Mouse (Mus musculus) lung, adult 2 months (tissue): ENCODE measurements at regions not wholly inside any gene's neighbourhood (a gene's known extent, or its start where the extent isn't known, plus 50 kb on each side); places are given as distances from the start of the nearest gene placed in this dataset.

Experiments used
- DNase-seq: peaks from one replicate; pipeline ENCODE4 v3.0.0; 2022
- H3K4me1 ChIP-seq: fragments of 200-500 bp; 2 replicates; pipeline ENCODE4 v1.6.1; 2011; ENCODE audit warnings: low read length; ENCODE audit not compliant: control insufficient read depth, insufficient read depth
- H3K4me3 ChIP-seq: fragments of 200-500 bp; replicated peaks from 2 replicates; pipeline ENCODE3; 2011; ENCODE audit warnings: low read depth, mild to moderate bottlenecking, control low read depth, low read length; ENCODE audit errors: extremely low read depth
- CTCF ChIP-seq: fragments of 200-500 bp; IDR thresholded peaks from 2 replicates; pipeline ENCODE4 v1.5.1; 2011; ENCODE audit warnings: mild to moderate bottlenecking, low read length, control low read depth; ENCODE audit not compliant: insufficient read depth
- POLR2A ChIP-seq: fragments of 200-500 bp; IDR thresholded peaks from 2 replicates; pipeline ENCODE4 v1.6.1; 2011; ENCODE audit warnings: low read depth, mild to moderate bottlenecking, control low read depth, low read length, borderline replicate concordance; ENCODE audit errors: extremely low read depth
- WGBS: fragments of 180-500 bp; shearing (Covaris S2); methylation state at CpG from one replicate; pipeline ENCODE4 v1.1.7; 2018; 5-methylcytosine and 5-hydroxymethylcytosine counted together

DNA sequence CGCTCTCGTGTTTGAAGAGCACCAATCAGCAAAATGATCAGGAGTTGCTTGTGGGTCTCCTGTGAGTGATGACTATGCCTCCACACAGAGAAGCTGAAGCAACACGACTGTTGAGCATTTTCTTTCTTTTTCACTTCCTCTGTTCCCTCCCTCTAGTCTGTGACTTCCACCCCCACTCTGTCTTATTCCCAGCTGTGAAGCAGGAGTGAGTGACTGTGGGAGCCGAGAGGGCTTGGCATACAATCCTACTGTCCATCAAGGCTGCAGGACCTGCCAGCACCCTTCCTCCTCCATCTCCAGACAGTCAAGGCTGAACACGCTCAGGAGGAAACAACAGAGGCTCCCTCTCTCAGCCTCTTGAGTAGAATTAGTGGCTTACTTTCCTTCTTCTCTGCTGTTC is 401.3 kb downstream of the Plcl1 start:
- TF ChIP-seq POLR2A = no peak
- no peak for TF ChIP-seq CTCF
- DNase-seq = no peak
- 39% methylated on average over 5 of the region's 5 CpGs for WGBS
- Histone ChIP-seq H3K4me1 (peaks cover 20% of the 10 kb centered on the region), H3K4me3 (no peak overlapping the region)

DNA sequence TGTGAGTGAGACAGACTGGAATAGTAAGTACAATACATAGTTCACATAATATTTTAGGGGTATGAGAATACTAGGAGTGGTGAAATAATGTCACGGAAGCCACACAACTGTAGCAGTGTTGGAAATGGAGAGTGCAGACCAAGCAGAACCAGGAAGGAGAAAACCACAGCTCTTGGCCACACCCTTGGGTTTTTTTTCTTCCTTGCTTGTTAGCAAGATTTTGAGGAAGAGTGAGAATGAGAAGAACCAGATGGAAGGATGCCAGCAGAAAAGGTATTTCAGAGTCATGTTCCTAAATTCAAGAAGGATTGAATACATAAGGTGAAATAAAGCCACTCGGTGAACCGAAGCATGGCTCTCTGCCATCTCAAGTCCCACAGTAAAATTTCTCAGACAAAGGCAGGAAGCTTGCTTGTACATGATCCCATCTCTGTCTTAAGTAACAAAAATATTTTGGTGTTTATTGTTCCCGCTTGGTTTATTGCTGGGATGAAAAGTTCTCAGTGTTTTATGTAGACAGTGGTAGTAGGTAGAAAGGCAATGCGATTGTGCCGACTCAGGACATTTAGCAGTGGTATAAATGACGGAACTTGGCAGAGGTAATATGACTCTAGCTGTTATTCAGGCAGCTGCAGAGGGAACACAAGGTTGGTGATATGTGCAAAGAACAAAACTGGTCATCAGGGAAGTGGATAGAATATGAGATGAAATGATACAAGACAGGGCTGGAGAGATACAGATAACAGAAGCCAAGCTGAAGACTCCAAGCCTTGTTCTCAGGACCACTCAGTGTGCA is 403.2 kb downstream of the Plcl1 start:
- H3K4me3 ChIP-seq = no peak overlapping the region
- WGBS = 43% methylated on average over 7 of the region's 7 CpGs
- TF ChIP-seq POLR2A = no peak
- no peak for TF ChIP-seq CTCF
- no peak for DNase-seq
- H3K4me1 ChIP-seq = peaks cover 20% of the 10 kb centered on the region

DNA sequence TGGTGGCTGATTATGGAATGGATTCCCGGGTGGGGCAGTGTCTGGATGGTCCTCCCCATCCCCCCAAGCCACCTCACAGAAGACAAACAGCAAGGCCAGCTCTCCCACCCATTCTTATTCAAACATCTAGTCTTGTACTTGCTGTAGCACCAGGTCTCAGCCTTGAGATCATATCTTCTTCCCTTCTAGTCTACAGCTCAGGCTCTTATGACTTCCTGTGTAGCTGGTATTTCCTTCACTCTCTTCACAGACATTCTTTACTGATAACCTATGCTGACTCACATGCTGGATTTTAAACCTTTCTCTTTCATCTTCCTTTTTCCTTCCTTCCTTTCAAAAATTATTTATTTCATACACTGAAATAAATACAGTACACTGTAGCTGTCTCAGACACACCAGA is 406.8 kb downstream of the Plcl1 start:
- no peak for DNase-seq
- 42% methylated on average over 1 of the region's 1 CpGs for WGBS
- H3K4me3 ChIP-seq = no peak overlapping the region
- peaks cover 17% of the 10 kb centered on the region for H3K4me1 ChIP-seq
- TF ChIP-seq CTCF (no peak), POLR2A (no peak)

DNA sequence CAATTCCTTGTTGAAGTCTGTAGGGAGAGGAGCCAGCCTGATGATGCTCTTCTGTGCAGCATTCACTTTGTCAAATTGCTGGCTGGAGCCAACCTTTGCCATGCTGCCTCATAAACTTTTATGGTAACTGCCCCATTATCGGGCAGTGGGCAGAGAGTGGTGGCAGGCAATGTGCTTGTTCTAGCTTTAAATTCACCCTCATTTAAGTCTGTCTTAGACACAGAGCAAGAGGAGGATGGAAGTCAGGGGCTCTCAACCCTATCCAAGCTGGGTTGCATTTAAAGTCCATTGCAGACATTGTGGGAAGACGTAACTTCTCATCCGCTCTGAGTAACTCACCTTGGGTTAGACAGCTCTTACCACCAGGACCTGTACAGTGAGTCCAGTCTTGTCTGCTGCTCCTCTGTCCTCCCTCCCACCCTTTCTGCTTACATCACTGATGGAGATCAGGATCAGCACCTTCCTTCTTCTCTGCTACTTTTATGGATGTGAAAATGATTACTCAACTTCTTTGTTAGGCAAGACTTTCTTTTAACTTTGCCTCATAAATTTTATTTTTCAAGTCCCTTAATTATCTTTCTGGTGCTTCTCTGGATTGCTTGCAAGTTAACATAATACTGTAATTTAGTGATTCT is 415.3 kb downstream of the Plcl1 start:
- WGBS = 90% methylated on average over 3 of the region's 3 CpGs
- DNase-seq = no peak
- no peak overlapping the region for H3K4me3 ChIP-seq
- H3K4me1 ChIP-seq = peaks cover 2% of the 10 kb centered on the region; the same call in 1 of the 2 replicates
- TF ChIP-seq POLR2A = no peak
- TF ChIP-seq CTCF = no peak

DNA sequence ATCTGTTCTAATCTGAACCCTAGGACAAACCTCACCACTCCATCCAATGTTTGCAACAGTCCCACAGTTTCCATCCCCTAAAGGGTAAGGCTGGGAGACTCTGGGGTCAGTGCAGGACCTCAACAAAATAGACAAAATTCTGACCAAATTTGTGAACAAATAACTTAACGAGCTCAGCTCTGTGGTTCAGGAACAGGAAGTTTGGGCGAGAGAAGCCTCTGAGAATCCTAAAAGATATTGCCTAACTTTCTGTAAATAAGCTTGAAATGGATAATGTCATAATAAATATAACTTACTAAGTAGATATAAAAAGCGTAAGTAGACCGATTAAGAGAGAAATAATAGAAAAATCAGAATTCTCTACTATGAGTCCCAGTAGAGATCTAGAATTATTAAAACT is 416.9 kb downstream of the Plcl1 start:
- no peak for TF ChIP-seq CTCF
- no peak for TF ChIP-seq POLR2A
- Histone ChIP-seq H3K4me1 (no peaks in the 10 kb centered on the region), H3K4me3 (no peak overlapping the region)
- DNase-seq = no peak
- WGBS = 70% methylated on average over 4 of the region's 4 CpGs

DNA sequence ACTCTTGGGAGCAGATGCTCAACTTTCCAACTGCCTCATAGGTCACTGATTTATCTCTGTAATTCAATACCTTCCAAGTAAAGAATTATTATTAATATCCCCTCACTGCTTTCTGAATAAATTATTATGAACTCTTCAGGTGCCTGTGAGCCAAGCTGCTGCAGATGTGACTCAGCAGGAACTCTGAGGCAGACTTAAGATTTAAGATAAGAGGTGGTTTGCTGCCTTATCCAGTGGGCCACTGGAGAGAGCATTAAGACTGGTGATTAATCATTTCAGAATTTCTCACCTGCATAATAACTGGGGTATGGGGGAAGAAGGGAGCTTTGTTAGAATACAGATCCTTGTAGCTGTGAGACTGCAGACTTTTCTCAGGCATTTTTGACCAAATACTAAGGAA is 421.5 kb downstream of the Plcl1 start:
- no peak overlapping the region for H3K4me3 ChIP-seq
- no peaks in the 10 kb centered on the region for H3K4me1 ChIP-seq
- DNase-seq = no peak
- TF ChIP-seq POLR2A (no peak), CTCF (no peak)

DNA sequence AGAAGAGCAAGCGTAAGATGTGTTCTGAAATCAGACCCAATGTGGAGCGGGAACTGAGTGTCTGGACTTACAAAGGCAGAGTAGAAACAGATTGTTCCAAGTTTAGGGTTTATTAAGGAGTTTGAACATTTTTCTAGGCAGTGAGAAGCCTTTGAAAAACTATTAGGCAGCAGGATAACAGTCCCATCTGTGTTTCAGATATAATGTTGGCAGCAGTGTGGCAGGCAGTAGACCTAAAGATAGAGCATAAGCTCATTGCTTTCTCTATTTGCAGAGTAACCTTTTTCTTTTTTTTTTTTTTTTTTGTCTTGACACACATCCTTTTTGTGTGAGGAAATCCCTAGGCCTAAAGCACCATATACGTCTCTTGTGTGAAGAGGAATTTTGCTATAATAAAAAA is 429.6 kb downstream of the Plcl1 start:
- Histone ChIP-seq H3K4me1 (0 out of 2 replicates have a peak, but pooled peaks cover 2% of the 10 kb centered on the region), H3K4me3 (no peak overlapping the region)
- WGBS = 90% methylated on average over 3 of the region's 3 CpGs
- DNase-seq = no peak
- TF ChIP-seq CTCF = no peak
- no peak for TF ChIP-seq POLR2A

DNA sequence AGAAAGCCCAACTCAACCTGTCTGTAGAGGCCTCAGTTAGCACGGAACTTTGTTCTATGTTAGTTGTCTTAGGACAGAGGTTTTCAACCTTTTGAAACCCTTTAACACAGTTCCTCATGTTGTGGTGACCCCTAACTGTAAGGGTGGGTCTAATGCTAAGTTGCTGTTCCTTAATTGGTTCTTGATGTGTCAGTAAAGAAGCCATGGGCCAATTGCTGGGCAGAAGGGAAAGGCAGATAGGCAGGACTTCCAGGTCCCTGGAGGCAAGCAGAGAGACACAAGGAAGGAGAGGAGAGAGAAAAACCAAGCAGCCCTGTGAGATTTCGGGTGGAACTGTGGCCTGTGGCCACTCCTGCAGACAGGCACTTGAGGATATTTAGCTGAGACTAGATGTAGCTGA is 431.0 kb downstream of the Plcl1 start:
- TF ChIP-seq CTCF (no peak), POLR2A (no peak)
- WGBS = 86% methylated on average over 2 of the region's 2 CpGs
- DNase-seq = no peak
- no peak overlapping the region for H3K4me3 ChIP-seq
- H3K4me1 ChIP-seq = 0 out of 2 replicates have a peak, but pooled peaks cover 2% of the 10 kb centered on the region

DNA sequence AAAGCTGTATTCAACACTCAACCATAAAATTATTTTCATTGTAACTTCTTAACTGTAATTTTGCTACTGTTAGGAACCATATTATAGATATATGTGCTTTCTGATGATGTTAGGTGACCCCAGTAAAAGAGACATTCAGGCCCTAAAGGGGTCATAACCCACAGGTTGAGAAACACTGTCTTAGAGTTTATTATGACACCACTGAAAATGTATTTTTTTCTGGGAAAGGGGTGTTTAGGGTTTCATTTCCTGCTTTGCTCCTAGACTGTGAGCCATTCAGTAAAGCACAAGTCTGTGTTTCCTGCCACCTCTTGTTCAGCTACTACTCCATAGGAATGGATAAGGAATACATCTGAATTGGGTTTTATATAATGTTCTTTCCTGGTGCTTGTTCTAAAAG is 431.6 kb downstream of the Plcl1 start:
- TF ChIP-seq CTCF (no peak), POLR2A (no peak)
- Histone ChIP-seq H3K4me1 (0 out of 2 replicates have a peak, but pooled peaks cover 2% of the 10 kb centered on the region), H3K4me3 (no peak overlapping the region)
- no peak for DNase-seq

DNA sequence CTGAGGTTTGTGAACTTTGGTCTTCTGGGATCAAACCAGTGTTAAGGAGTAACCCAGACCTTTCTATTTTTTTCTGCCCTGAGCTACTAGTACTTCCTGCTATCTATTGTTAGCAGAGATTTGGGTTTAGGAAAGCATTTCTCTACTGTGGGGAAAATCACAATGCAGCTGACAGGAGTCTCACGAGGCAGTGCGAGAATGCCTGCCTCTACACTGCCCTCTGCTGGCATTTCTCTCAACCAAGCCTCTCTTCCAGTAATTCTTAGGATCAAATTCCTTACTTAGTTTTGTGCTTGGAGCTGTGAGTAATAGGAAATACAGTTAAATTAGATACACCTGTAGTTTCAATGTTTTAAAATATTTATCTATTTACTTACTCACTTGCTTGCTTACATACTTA is 432.4 kb downstream of the Plcl1 start:
- 0 out of 2 replicates have a peak, but pooled peaks cover 2% of the 10 kb centered on the region for H3K4me1 ChIP-seq
- no peak for TF ChIP-seq POLR2A
- TF ChIP-seq CTCF = peak; percentile 85
- whole genome bisulfite sequencing = 5% methylated on average over 2 of the region's 2 CpGs
- no peak overlapping the region for H3K4me3 ChIP-seq
- DNase-seq = peak; percentile 21
